Mouse (Mus musculus): ENCODE data around the gene Wdr24. TPM values are rescaled to one million over a fixed set of nuclear protein-coding genes. Genes with fewer than 3 reads are reported as not detected.
A peak's percentile ranks its signal among the peaks of the same experiment; 100 is the strongest.

Gene Wdr24
- polyA plus RNA-seq, 1 experiment: 18.0 TPM

GRCm38 (mm10) chr17:25827546-25828222, 4.3 kb downstream of the Wdr24 start:
- Histone ChIP-seq H3K36me3 (ENCODE audit: control insufficient read depth, insufficient read depth) (no peaks in the 10 kb centered on the region), H3K79me2 (ENCODE audit: control insufficient read depth, insufficient read depth) (peaks cover 23% of the 10 kb centered on the region), H3K4me3 (no peak overlapping the region), H3K27me3 (ENCODE audit: control insufficient read depth, insufficient read depth, insufficient read length) (no peaks in the 10 kb centered on the region), H3ac (ENCODE audit: control insufficient read depth, insufficient read length) (no peak overlapping the region), H3K4me2 (ENCODE audit: low read depth) (no peak overlapping the region)
- no peak for TF ChIP-seq SRF (IDR thresholded peaks at IDR 0.05; ENCODE audit: control insufficient read depth, insufficient read length, low read depth)

- Histone ChIP-seq H3K4me3 (peak overlapping the region; percentile 32), H3ac (ENCODE audit: control insufficient read depth, insufficient read length) (no peak overlapping the region), H3K4me2 (ENCODE audit: low read depth) (peak overlapping the region; percentile 62), H3K36me3 (ENCODE audit: control insufficient read depth, insufficient read depth) (no peaks in the 10 kb centered on the region), H3K27me3 (ENCODE audit: control insufficient read depth, insufficient read depth, insufficient read length) (no peaks in the 10 kb centered on the region), H3K79me2 (ENCODE audit: control insufficient read depth, insufficient read depth) (peaks cover 23% of the 10 kb centered on the region)
- no peak for TF ChIP-seq SRF (IDR thresholded peaks at IDR 0.05; ENCODE audit: control insufficient read depth, insufficient read length, low read depth)
- no peak for TF ChIP-seq REST (IDR thresholded peaks at IDR 0.05; ENCODE audit: insufficient read depth, insufficient read length)
- TF ChIP-seq POLR2AphosphoS2 (IDR thresholded peaks at IDR 0.05; ENCODE audit: insufficient read length, low read depth): peak; percentile 74
- TF ChIP-seq TCF3 (IDR thresholded peaks at IDR 0.05; ENCODE audit: insufficient read length, low read depth): no peak
- TF ChIP-seq CEBPB (IDR thresholded peaks at IDR 0.05; ENCODE audit: insufficient read depth, poor library complexity, severe bottlenecking): no peak
- no peak for TF ChIP-seq TCF12 (IDR thresholded peaks at IDR 0.05; ENCODE audit: insufficient read depth, poor library complexity, severe bottlenecking)
- peak in 1 of 3 experiments; percentile 3 for TF ChIP-seq MYOD1 (IDR thresholded peaks at IDR 0.05; ENCODE audit: control insufficient read depth in 1 of 3, insufficient read length in 2 of 3, low read depth in 2 of 3)
- peak in 2 of 3 experiments; percentile 12 to 54 for TF ChIP-seq MYOG (IDR thresholded peaks at IDR 0.05; ENCODE audit: control insufficient read depth in 1 of 3, insufficient read depth in 1 of 3, insufficient read length in 2 of 3, low read depth in 2 of 3)
- no peak for TF ChIP-seq USF1 (IDR thresholded peaks at IDR 0.05; ENCODE audit: low read depth)
- TF ChIP-seq POLR2A (IDR thresholded peaks at IDR 0.05; ENCODE audit: insufficient read length, low read depth): no peak
- no peak for TF ChIP-seq E2F4 (IDR thresholded peaks at IDR 0.05; ENCODE audit: insufficient read depth)
- TF ChIP-seq MAX (IDR thresholded peaks at IDR 0.05; ENCODE audit: low read depth): no peak
Observed at GRCm38 (mm10) chr17:25828223-25828594, 4.8 kb downstream of the Wdr24 start.

- Histone ChIP-seq H3ac (ENCODE audit: control insufficient read depth, insufficient read length) (peak within 1 kb of the TSS; percentile 13), H3K27me3 (ENCODE audit: control insufficient read depth, insufficient read depth, insufficient read length) (no peaks in the 10 kb centered on the region), H3K36me3 (ENCODE audit: control insufficient read depth, insufficient read depth) (no peaks in the 10 kb centered on the region), H3K4me3 (peak within 1 kb of the TSS; percentile 32), H3K79me2 (ENCODE audit: control insufficient read depth, insufficient read depth) (peaks cover 28% of the 10 kb centered on the region), H3K4me2 (ENCODE audit: low read depth) (peak within 1 kb of the TSS; percentile 62)
- TF ChIP-seq SRF (IDR thresholded peaks at IDR 0.05; ENCODE audit: control insufficient read depth, insufficient read length, low read depth) (no peak), CEBPB (IDR thresholded peaks at IDR 0.05; ENCODE audit: insufficient read depth, poor library complexity, severe bottlenecking) (0 out of 2 replicates have a peak, but pooled peaks have one; percentile 19), POLR2A (IDR thresholded peaks at IDR 0.05; ENCODE audit: insufficient read length, low read depth) (peak; percentile 74), TCF12 (IDR thresholded peaks at IDR 0.05; ENCODE audit: insufficient read depth, poor library complexity, severe bottlenecking) (no peak), TCF3 (IDR thresholded peaks at IDR 0.05; ENCODE audit: insufficient read length, low read depth) (no peak), MAX (IDR thresholded peaks at IDR 0.05; ENCODE audit: low read depth) (no peak), USF1 (IDR thresholded peaks at IDR 0.05; ENCODE audit: low read depth) (no peak), POLR2AphosphoS2 (IDR thresholded peaks at IDR 0.05; ENCODE audit: insufficient read length, low read depth) (peak; percentile 74)
Observed at GRCm38 (mm10) chr17:25828712-25829557, 5.5 kb downstream of the Wdr24 start, which contains the start of gene Jmjd8. Jmjd8 (plus strand) TSS chr17:25828867.

- peak overlapping the region; percentile 13 for H3ac ChIP-seq (ENCODE audit: control insufficient read depth, insufficient read length)
- peak overlapping the region; percentile 32 for H3K4me3 ChIP-seq
- no peaks in the 10 kb centered on the region for H3K36me3 ChIP-seq (ENCODE audit: control insufficient read depth, insufficient read depth)
- TF ChIP-seq REST (IDR thresholded peaks at IDR 0.05; ENCODE audit: insufficient read depth, insufficient read length) (no peak), MAX (IDR thresholded peaks at IDR 0.05; ENCODE audit: low read depth) (no peak), POLR2A (IDR thresholded peaks at IDR 0.05; ENCODE audit: insufficient read length, low read depth) (peak; percentile 13), E2F4 (IDR thresholded peaks at IDR 0.05; ENCODE audit: insufficient read depth) (no peak), MYOG (IDR thresholded peaks at IDR 0.05; ENCODE audit: control insufficient read depth in 1 of 3, insufficient read depth in 1 of 3, insufficient read length in 2 of 3, low read depth in 2 of 3) (no peak), SRF (IDR thresholded peaks at IDR 0.05; ENCODE audit: control insufficient read depth, insufficient read length, low read depth) (no peak), TCF3 (IDR thresholded peaks at IDR 0.05; ENCODE audit: insufficient read length, low read depth) (no peak), POLR2AphosphoS2 (IDR thresholded peaks at IDR 0.05; ENCODE audit: insufficient read length, low read depth) (peak; percentile 74), USF1 (IDR thresholded peaks at IDR 0.05; ENCODE audit: low read depth) (no peak), CEBPB (IDR thresholded peaks at IDR 0.05; ENCODE audit: insufficient read depth, poor library complexity, severe bottlenecking) (no peak), MYOD1 (IDR thresholded peaks at IDR 0.05; ENCODE audit: control insufficient read depth in 1 of 3, insufficient read length in 2 of 3, low read depth in 2 of 3) (no peak), TCF12 (IDR thresholded peaks at IDR 0.05; ENCODE audit: insufficient read depth, poor library complexity, severe bottlenecking) (no peak)
- H3K27me3 ChIP-seq (ENCODE audit: control insufficient read depth, insufficient read depth, insufficient read length): no peaks in the 10 kb centered on the region
- peak overlapping the region; percentile 62 for H3K4me2 ChIP-seq (ENCODE audit: low read depth)
- peaks cover 35% of the 10 kb centered on the region for H3K79me2 ChIP-seq (ENCODE audit: control insufficient read depth, insufficient read depth)
Observed at GRCm38 (mm10) chr17:25829558-25830017, 6.2 kb downstream of the Wdr24 start.
